Comparison of ENCODE assay signal across 9 mouse cellular contexts in the genomic region with DNA sequence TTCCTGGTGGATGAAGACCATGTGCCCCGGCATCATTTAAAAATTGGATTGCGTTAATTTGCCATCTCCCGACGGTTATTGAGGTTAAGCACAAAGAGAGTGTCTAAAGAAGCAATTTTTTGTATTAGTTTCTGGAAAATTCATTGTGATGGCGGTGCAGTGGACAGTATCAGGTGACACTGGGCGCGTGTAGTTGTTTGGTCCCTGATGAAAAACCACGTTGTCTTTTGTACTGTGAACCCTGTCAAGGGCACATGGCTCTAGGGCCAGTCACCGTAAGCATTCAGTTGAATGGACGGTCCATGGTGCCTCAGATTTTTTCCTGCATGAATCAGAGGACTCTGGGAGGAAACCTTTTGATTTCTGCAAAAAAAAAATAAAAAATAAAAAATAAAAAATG. TPM values are rescaled to one million over a fixed set of nuclear protein-coding genes. Genes with fewer than 3 reads are reported as not detected.
DNase-seq lines count a peak whose midpoint lies in the region; ATAC-seq and TF ChIP-seq lines count a peak whose summit lies in the region.
"Had no signal": no experiment of that assay in that cellular context is flagged by ENCODE, and none has a peak within 500 bp of the region (broad histone marks: within the 10 kb centered on the region; RNA-seq: fewer than 3 reads in every experiment).

No protein-coding gene starts in this region.

- TF ChIP-seq CTCF in kidney, postnatal 0 days (IDR thresholded peaks at IDR 0.05; ENCODE audit: low read depth), result no peak

- H3K9ac ChIP-seq in kidney, postnatal 0 days (ENCODE audit: low read depth, low read length), result peak overlapping the region; percentile 74; the same call in 1 of the 2 replicates
- peak overlapping the region; percentile 100 for H3K9ac ChIP-seq in forebrain, embryonic 11.5 days (ENCODE audit: low read length)
- peak overlapping the region; percentile 95 for H3K9ac ChIP-seq in intestine, embryonic 15.5 days
- peak overlapping the region; percentile 99 for H3K9ac ChIP-seq in neural tube, embryonic 12.5 days

- H3K9me3 ChIP-seq in kidney, postnatal 0 days (replicated peaks; ENCODE audit: low read length), result no peaks in the 10 kb centered on the region
- no peaks in the 10 kb centered on the region for H3K9me3 ChIP-seq in forebrain, embryonic 11.5 days (ENCODE audit: control insufficient read depth, low read length)
- no peaks in the 10 kb centered on the region for H3K9me3 ChIP-seq in intestine, embryonic 15.5 days
- H3K9me3 ChIP-seq in neural tube, embryonic 12.5 days, result no peaks in the 10 kb centered on the region

- no peak for ATAC-seq in kidney, postnatal 0 days (replicated peaks; ENCODE audit: low FRiP score, low read depth)
- ATAC-seq in forebrain, embryonic 11.5 days (replicated peaks; ENCODE audit: low FRiP score), result no peak
- no peak for ATAC-seq in intestine, embryonic 15.5 days
- ATAC-seq in neural tube, embryonic 12.5 days (ENCODE audit: low FRiP score, low read depth), result no peak

- no peak for DNase-seq in kidney, postnatal 0 days (ENCODE audit: low spot score)
- DNase-seq in kidney, postnatal 25 days, result no peak
- DNase-seq in forebrain, embryonic 11.5 days (ENCODE audit: low spot score), result no peak
- DNase-seq in frontal cortex, postnatal 36 days (ENCODE audit: low spot score in 2 of 2), result no peak
- DNase-seq in c-Kit-positive CD71-positive TER-119-positive erythroid progenitor cells, embryonic 14.5 days (ENCODE audit: low spot score), result no peak
- DNase-seq in lung, postnatal 36 days, result no peak

- peak overlapping the region; percentile 90; the same call in 1 of the 2 replicates for H3K27ac ChIP-seq in kidney, postnatal 0 days
- peak overlapping the region; percentile 98; the same call in 1 of the 2 replicates for H3K27ac ChIP-seq in forebrain, embryonic 11.5 days (ENCODE audit: low read depth, low read length)
- peak overlapping the region; percentile 93; the same call in 1 of the 2 replicates for H3K27ac ChIP-seq in intestine, embryonic 15.5 days
- H3K27ac ChIP-seq in neural tube, embryonic 12.5 days, result peak overlapping the region; percentile 98

- H3K4me2 ChIP-seq in kidney, postnatal 0 days (ENCODE audit: low read length), result peak overlapping the region; percentile 75
- H3K4me2 ChIP-seq in forebrain, embryonic 11.5 days (ENCODE audit: low read depth, low read length, severe bottlenecking), result peak overlapping the region; percentile 57
- peak overlapping the region; percentile 85 for H3K4me2 ChIP-seq in intestine, embryonic 15.5 days (replicated peaks)
- H3K4me2 ChIP-seq in neural tube, embryonic 12.5 days (replicated peaks), result peak overlapping the region; percentile 55

- no peaks in the 10 kb centered on the region for H3K36me3 ChIP-seq in kidney, postnatal 0 days (ENCODE audit: insufficient read depth, low read length)
- H3K36me3 ChIP-seq in forebrain, embryonic 11.5 days (ENCODE audit: control insufficient read depth, insufficient read depth, low read length), result no peaks in the 10 kb centered on the region
- H3K36me3 ChIP-seq in intestine, embryonic 15.5 days, result no peaks in the 10 kb centered on the region
- no peaks in the 10 kb centered on the region for H3K36me3 ChIP-seq in neural tube, embryonic 12.5 days

- peaks cover 4% of the 10 kb centered on the region; the same call in 1 of the 2 replicates for H3K4me1 ChIP-seq in kidney, postnatal 0 days (replicated peaks; ENCODE audit: insufficient read depth, low read length)
- peaks cover 8% of the 10 kb centered on the region; the same call in 1 of the 2 replicates for H3K4me1 ChIP-seq in forebrain, embryonic 11.5 days (replicated peaks; ENCODE audit: control insufficient read depth, insufficient read depth, low read length)
- peaks cover 16% of the 10 kb centered on the region for H3K4me1 ChIP-seq in intestine, embryonic 15.5 days (replicated peaks)
- H3K4me1 ChIP-seq in neural tube, embryonic 12.5 days, result peaks cover 16% of the 10 kb centered on the region

- 23% methylated on average over 10 of the region's 10 CpGs for WGBS in kidney, postnatal 0 days
- 11% methylated on average over 10 of the region's 10 CpGs for WGBS in forebrain, embryonic 11.5 days
- WGBS in intestine, embryonic 15.5 days, result 28% methylated on average over 10 of the region's 10 CpGs
- WGBS in neural tube, embryonic 12.5 days, result 14% methylated on average over 10 of the region's 10 CpGs

- H3K4me3 ChIP-seq in kidney, postnatal 0 days (replicated peaks; ENCODE audit: low read depth, low read length), result peak overlapping the region; percentile 64; the same call in 1 of the 2 replicates
- peak overlapping the region; percentile 94 for H3K4me3 ChIP-seq in forebrain, embryonic 11.5 days (ENCODE audit: low read depth, low read length)
- H3K4me3 ChIP-seq in intestine, embryonic 15.5 days (replicated peaks), result peak overlapping the region; percentile 91
- H3K4me3 ChIP-seq in neural tube, embryonic 12.5 days, result peak overlapping the region; percentile 84

- H3K27me3 ChIP-seq in kidney, postnatal 0 days (ENCODE audit: insufficient read depth, low read length), result no peaks in the 10 kb centered on the region
- no peaks in the 10 kb centered on the region for H3K27me3 ChIP-seq in forebrain, embryonic 11.5 days (ENCODE audit: control insufficient read depth, insufficient read depth, low read length)
- no peaks in the 10 kb centered on the region for H3K27me3 ChIP-seq in intestine, embryonic 15.5 days (replicated peaks)
- no peaks in the 10 kb centered on the region for H3K27me3 ChIP-seq in neural tube, embryonic 12.5 days (replicated peaks)

RNA-seq across cellular contexts. Expression of a gene that starts 0.5 kb away (rescaled TPM):
- 83.0 and 87.4 TPM in 2 replicates for polyA plus RNA-seq in kidney, postnatal 0 days (2015; fragmentation: Nextera tagmentation; extraction: Ambion mirVana)
- 260 and 266 TPM in 2 replicates for polyA plus RNA-seq in forebrain, embryonic 11.5 days (2014; fragmentation: Nextera tagmentation; extraction: Ambion mirVana)
- polyA plus RNA-seq in intestine, embryonic 15.5 days (2015; fragmentation: Nextera tagmentation; extraction: Ambion mirVana), result 90.4 and 108 TPM in 2 replicates
- 333 and 346 TPM in 2 replicates for polyA plus RNA-seq in neural tube, embryonic 12.5 days (2016; fragmentation: Nextera tagmentation; extraction: Ambion mirVana)
- polyA plus RNA-seq: erythroblast, embryonic 14.5 days had no signal
